Comparison of ENCODE assay signal across 10 mouse cellular contexts in the genomic region with DNA sequence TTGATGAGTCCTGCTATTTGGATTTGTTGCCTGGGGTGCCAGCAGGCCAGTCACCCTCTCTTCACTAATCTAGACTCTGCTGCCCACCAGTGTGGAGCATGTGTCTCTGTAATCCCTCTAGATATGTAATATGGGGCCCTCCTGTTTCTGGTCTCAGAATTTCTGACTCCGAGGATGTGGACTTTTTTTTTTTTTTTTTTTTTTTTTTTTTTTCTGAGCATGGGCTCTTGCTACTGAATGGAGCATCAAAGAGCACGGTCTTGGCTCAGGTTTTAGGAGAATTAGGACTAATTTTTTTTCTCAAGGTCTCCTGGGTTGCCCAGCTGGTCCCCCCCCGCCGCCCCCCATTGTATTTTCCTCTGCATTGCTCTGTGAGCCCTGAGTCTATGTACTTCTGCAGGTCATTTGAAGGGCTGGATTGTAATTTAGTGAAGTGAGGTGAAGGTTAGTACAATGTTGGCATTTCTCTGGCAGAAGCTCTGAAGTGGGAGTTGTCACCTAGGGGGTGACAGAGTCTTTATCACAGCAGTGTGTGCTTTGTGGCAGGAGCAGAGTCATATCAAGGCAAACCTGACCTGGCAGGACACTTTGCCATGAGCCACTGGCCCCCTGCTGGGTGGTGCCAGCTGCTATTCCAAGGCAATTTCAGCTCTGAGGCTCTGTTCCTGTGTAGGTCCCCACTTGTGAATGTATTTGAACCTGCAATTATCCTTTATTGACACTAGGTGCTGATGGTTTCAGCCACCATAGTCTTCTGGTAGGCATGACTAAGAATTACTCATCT. TPM values are rescaled to one million over a fixed set of nuclear protein-coding genes. Genes with fewer than 3 reads are reported as not detected.
DNase-seq lines count a peak whose midpoint lies in the region; ATAC-seq lines count a peak whose summit lies in the region.
"Had no signal": no experiment of that assay in that cellular context is flagged by ENCODE, and none has a peak within 500 bp of the region (broad histone marks: within the 10 kb centered on the region; RNA-seq: fewer than 3 reads in every experiment).

No protein-coding gene starts in this region.

- H3K36me3 ChIP-seq in heart, embryonic 14.5 days (ENCODE audit: control insufficient read depth, insufficient read depth, low read length), result no peaks in the 10 kb centered on the region

- H3K9me3 ChIP-seq in heart, embryonic 14.5 days (ENCODE audit: control insufficient read depth, low read length), result no peaks in the 10 kb centered on the region

- intact Hi-C loops in heart, postnatal 36 days (cut with DNase I), result loop anchor here (2.0 kb wide), 1 partner anchor 18 kb away; no protein-coding TSS in a partner anchor

- WGBS in heart, embryonic 14.5 days, result 67% methylated on average over 4 of the region's 4 CpGs

- H3K4me1 ChIP-seq in heart, embryonic 14.5 days (ENCODE audit: control insufficient read depth in 2 of 2, insufficient read depth in 2 of 2, low read length in 2 of 2), result peaks cover 6 to 15% of the 10 kb centered on the region in 2 experiments; a peak in 2 of 4 replicates

- no peak for ATAC-seq in heart, embryonic 14.5 days (ENCODE audit: insufficient number of reproducible peaks, insufficient read depth, low FRiP score, low read depth)
- ATAC-seq in megakaryocyte progenitor cell, adult 5-6 weeks (replicated peaks; ENCODE audit: poor library complexity), result peak; percentile 21
- ATAC-seq: CD4-positive, CD25-positive, alpha-beta regulatory T cell, adult 4 months had no signal

- H3K4me2 ChIP-seq in heart, embryonic 14.5 days (ENCODE audit: low read length), result 0 out of 2 replicates have a peak overlapping the region, but pooled peaks have one; percentile 96

- H3K27ac ChIP-seq in heart, embryonic 14.5 days (replicated peaks in 1 of 2; ENCODE audit: control insufficient read depth in 1 of 2, insufficient read depth in 1 of 2, low read depth in 2 of 2, low read length in 2 of 2), result no peak overlapping the region

- H3K27me3 ChIP-seq in heart, embryonic 14.5 days (ENCODE audit: control insufficient read depth, insufficient read depth, low read length), result no peaks in the 10 kb centered on the region

- no peak overlapping the region for H3K9ac ChIP-seq in heart, embryonic 14.5 days (ENCODE audit: low read length)

- DNase-seq in heart, adult 18-20 months, result peak; percentile 57 to 84
- DNase-seq in heart, postnatal 36 days, result no peak
- peak; percentile 4 for DNase-seq in 416B (ENCODE audit: low read depth)
- DNase-seq in ovary, adult 18-20 months (ENCODE audit: low spot score), result no peak
- no peak for DNase-seq in cerebellum, adult 9-11 months
- no peak for DNase-seq in Muller cell, postnatal 12 days (ENCODE audit: inconsistent ontology term)

- no peak overlapping the region for H3K4me3 ChIP-seq in heart, embryonic 14.5 days (ENCODE audit: control insufficient read depth in 1 of 2, insufficient read depth in 1 of 2, low read depth in 1 of 2, low read length in 2 of 2)
- H3K4me3 ChIP-seq: erythroblast, embryonic 14.5 days had no signal

RNA-seq across cellular contexts. Expression of gene Adamts7, which starts 2.0 kb away (rescaled TPM):
- total RNA-seq in heart, adult 18-20 months (2021), result 1 to 10 TPM; 7.6 to 8.4 TPM
- 10 to 100 TPM; 14.4 to 17.7 TPM for total RNA-seq in heart, postnatal 36 days (2021)
- polyA plus RNA-seq in heart, embryonic 14.5 days (2014; fragmentation: Nextera tagmentation; extraction: Ambion mirVana), result 6.9 and 8.8 TPM in 2 replicates
- not detected in 2 replicates for total RNA-seq in megakaryocyte progenitor cell, adult 5-6 weeks (2015)
- 0.07 TPM in 1 of 2 replicates, not detected in the other for total RNA-seq in megakaryocyte progenitor cell, adult 5-6 weeks (2017)

RNA-seq across cellular contexts. Expression of gene Morf4l1, which starts 50.3 kb away (rescaled TPM):
- 100 to 1,000 TPM; 259 to 276 TPM for total RNA-seq in heart, adult 18-20 months (2021)
- 100 to 1,000 TPM; 254 to 268 TPM for total RNA-seq in heart, postnatal 36 days (2021)
- polyA plus RNA-seq in heart, embryonic 14.5 days (2014; fragmentation: Nextera tagmentation; extraction: Ambion mirVana), result 314 and 344 TPM in 2 replicates
- 366 and 378 TPM in 2 replicates for total RNA-seq in megakaryocyte progenitor cell, adult 5-6 weeks (2015)
- total RNA-seq in megakaryocyte progenitor cell, adult 5-6 weeks (2017), result 192 and 278 TPM in 2 replicates

Comparison
In these comparisons a context has a peak if more than half of its experiments do, and no peak if none do; other contexts are left out.
1. DNase-seq: peak in heart, adult 18-20 months (2 of 2) and 416B (single experiment); none in heart, postnatal 36 days (0 of 2), ovary, adult 18-20 months (single experiment), cerebellum, adult 9-11 months (single experiment) and Muller cell, postnatal 12 days (single experiment).
2. RNA of gene Adamts7, which starts 2.0 kb away (total RNA-seq): 14.4 to 17.7 TPM in heart, postnatal 36 days and 7.6 to 8.4 TPM in heart, adult 18-20 months; 0.07 TPM in megakaryocyte progenitor cell, adult 5-6 weeks; every median in the first group is over 4 times any median in the second.